Mouse (Mus musculus): Measurements from ENCODE around the gene Slc39a2. TPM values are rescaled to one million over a fixed set of nuclear protein-coding genes. Genes with fewer than 3 reads are reported as not detected.

Slc39a2 gene
- polyA plus RNA-seq, 1 experiment from 2014 or later, result 0.48 TPM

- no peaks in the 10 kb centered on the region for H3K4me1 ChIP-seq
- H3K4me3 ChIP-seq (replicated peaks), result no peak overlapping the region
- H3K9ac ChIP-seq, result no peak overlapping the region
- no peaks in the 10 kb centered on the region for H3K36me3 ChIP-seq
- no peak overlapping the region for H3K4me2 ChIP-seq
- no peak for ATAC-seq (replicated peaks; ENCODE audit: low FRiP score)
- no peak overlapping the region for H3K27ac ChIP-seq
- WGBS, result 69% methylated on average over 7 of the region's 7 CpGs
- H3K27me3 ChIP-seq, result no peaks in the 10 kb centered on the region
- no peaks in the 10 kb centered on the region for H3K9me3 ChIP-seq (replicated peaks)
These were observed 12.0 kb downstream of the Slc39a2 start for GRCm38 (mm10) chr14:51904706-51905105.

GRCm38 (mm10) chr14:51906102-51906501, 13.4 kb downstream of the Slc39a2 start:
- no peak for ATAC-seq (replicated peaks; ENCODE audit: low FRiP score)
- H3K27me3 ChIP-seq, result no peaks in the 10 kb centered on the region
- no peaks in the 10 kb centered on the region for H3K4me1 ChIP-seq
- no peaks in the 10 kb centered on the region for H3K36me3 ChIP-seq
- 91% methylated on average over 11 of the region's 11 CpGs for WGBS
- no peak overlapping the region for H3K9ac ChIP-seq
- H3K4me3 ChIP-seq (replicated peaks), result no peak overlapping the region
- H3K27ac ChIP-seq, result no peak overlapping the region
- H3K9me3 ChIP-seq (replicated peaks), result no peaks in the 10 kb centered on the region
- no peak overlapping the region for H3K4me2 ChIP-seq

GRCm38 (mm10) chr14:51911301-51911700, 18.6 kb downstream of the Slc39a2 start:
- H3K27me3 ChIP-seq, result 0 out of 2 replicates have a peak, but pooled peaks cover 3% of the 10 kb centered on the region
- peaks cover 28% of the 10 kb centered on the region for H3K4me1 ChIP-seq
- no peak overlapping the region for H3K27ac ChIP-seq
- no peak for ATAC-seq (replicated peaks; ENCODE audit: low FRiP score)
- H3K9me3 ChIP-seq (replicated peaks), result no peaks in the 10 kb centered on the region
- H3K4me3 ChIP-seq (replicated peaks), result no peak overlapping the region
- no peaks in the 10 kb centered on the region for H3K36me3 ChIP-seq
- no peak overlapping the region for H3K9ac ChIP-seq
- no peak overlapping the region for H3K4me2 ChIP-seq
- WGBS, result 82% methylated on average over 10 of the region's 10 CpGs

GRCm38 (mm10) chr14:51912391-51913061, 19.8 kb downstream of the Slc39a2 start:
- H3K27me3 ChIP-seq, result 0 out of 2 replicates have a peak, but pooled peaks cover 3% of the 10 kb centered on the region
- peaks cover 28% of the 10 kb centered on the region for H3K4me1 ChIP-seq
- peak overlapping the region; percentile 35; the same call in 1 of the 2 replicates for H3K9ac ChIP-seq
- ATAC-seq (replicated peaks; ENCODE audit: low FRiP score), result peak; percentile 33
- no peaks in the 10 kb centered on the region for H3K9me3 ChIP-seq (replicated peaks)
- H3K4me3 ChIP-seq (replicated peaks), result peak overlapping the region; percentile 49
- peak overlapping the region; percentile 15; the same call in 1 of the 2 replicates for H3K27ac ChIP-seq
- H3K4me2 ChIP-seq, result peak overlapping the region; percentile 87
- WGBS, result 14% methylated on average over 14 of the region's 14 CpGs
- H3K36me3 ChIP-seq, result no peaks in the 10 kb centered on the region

- H3K36me3 ChIP-seq, result no peaks in the 10 kb centered on the region
- H3K4me1 ChIP-seq, result peaks cover 28% of the 10 kb centered on the region
- peak overlapping the region; percentile 87 for H3K4me2 ChIP-seq
- peak overlapping the region; percentile 49 for H3K4me3 ChIP-seq (replicated peaks)
- WGBS, result under 1% methylated on average over 58 of the region's 58 CpGs
- H3K9ac ChIP-seq, result peak overlapping the region; percentile 35
- ATAC-seq (replicated peaks; ENCODE audit: low FRiP score), result peak; percentile 86
- H3K9me3 ChIP-seq (replicated peaks), result no peaks in the 10 kb centered on the region
- H3K27ac ChIP-seq, result peak overlapping the region; percentile 69
- H3K27me3 ChIP-seq, result 0 out of 2 replicates have a peak, but pooled peaks cover 3% of the 10 kb centered on the region
These were observed 20.6 kb downstream of the Slc39a2 start for GRCm38 (mm10) chr14:51913062-51913959.

GRCm38 (mm10) chr14:51913960-51914762, 21.5 kb downstream of the Slc39a2 start, which contains the start of gene Ndrg2:
Ndrg2 (minus strand) TSS chr14:51914158.
- H3K9me3 ChIP-seq (replicated peaks), result no peaks in the 10 kb centered on the region
- peak within 1 kb of the TSS; percentile 87 for H3K4me2 ChIP-seq
- no peaks in the 10 kb centered on the region for H3K36me3 ChIP-seq
- ATAC-seq (replicated peaks; ENCODE audit: low FRiP score), result peak; percentile 70
- peak within 1 kb of the TSS; percentile 35 for H3K9ac ChIP-seq
- H3K4me1 ChIP-seq, result peaks cover 28% of the 10 kb centered on the region
- H3K4me3 ChIP-seq (replicated peaks), result peak within 1 kb of the TSS; percentile 49
- H3K27ac ChIP-seq, result peak within 1 kb of the TSS; percentile 69
- 2% methylated on average over 21 of the region's 23 CpGs for WGBS
- H3K27me3 ChIP-seq, result 0 out of 2 replicates have a peak, but pooled peaks cover 3% of the 10 kb centered on the region

GRCm38 (mm10) chr14:51915030-51915429, 22.3 kb downstream of the Slc39a2 start:
- Histone ChIP-seq H3K36me3 (no peaks in the 10 kb centered on the region), H3K4me2 (0 out of 2 replicates have a peak overlapping the region, but pooled peaks have one; percentile 87), H3K27me3 (0 out of 2 replicates have a peak, but pooled peaks cover 3% of the 10 kb centered on the region), H3K4me3 (replicated peaks) (no peak overlapping the region), H3K4me1 (peaks cover 28% of the 10 kb centered on the region), H3K9ac (no peak overlapping the region), H3K9me3 (replicated peaks) (no peaks in the 10 kb centered on the region), H3K27ac (peak overlapping the region; percentile 13; the same call in 1 of the 2 replicates)
- 16% methylated on average over 3 of the region's 3 CpGs for WGBS
- no peak for ATAC-seq (replicated peaks; ENCODE audit: low FRiP score)

- H3K27ac ChIP-seq, result no peak overlapping the region
- 90% methylated on average over 4 of the region's 4 CpGs for WGBS
- no peak overlapping the region for H3K4me2 ChIP-seq
- no peak for ATAC-seq (replicated peaks; ENCODE audit: low FRiP score)
- 0 out of 2 replicates have a peak, but pooled peaks cover 3% of the 10 kb centered on the region for H3K27me3 ChIP-seq
- no peaks in the 10 kb centered on the region for H3K36me3 ChIP-seq
- no peaks in the 10 kb centered on the region for H3K9me3 ChIP-seq (replicated peaks)
- no peak overlapping the region for H3K9ac ChIP-seq
- H3K4me1 ChIP-seq, result peaks cover 28% of the 10 kb centered on the region
- H3K4me3 ChIP-seq (replicated peaks), result no peak overlapping the region
These were observed 23.9 kb downstream of the Slc39a2 start for GRCm38 (mm10) chr14:51916539-51916938.

- ATAC-seq (replicated peaks; ENCODE audit: low FRiP score), result no peak
- peaks cover 26% of the 10 kb centered on the region for H3K4me1 ChIP-seq
- H3K27ac ChIP-seq, result no peak within 1 kb of the TSS
- H3K4me2 ChIP-seq, result no peak within 1 kb of the TSS
- no peaks in the 10 kb centered on the region for H3K9me3 ChIP-seq (replicated peaks)
- H3K9ac ChIP-seq, result no peak within 1 kb of the TSS
- H3K27me3 ChIP-seq, result 0 out of 2 replicates have a peak, but pooled peaks cover 3% of the 10 kb centered on the region
- H3K36me3 ChIP-seq, result no peaks in the 10 kb centered on the region
- no peak within 1 kb of the TSS for H3K4me3 ChIP-seq (replicated peaks)
- WGBS, result 90% methylated on average over 4 of the region's 4 CpGs
These were observed 25.4 kb downstream of the Slc39a2 start, which contains the start of gene Tppp2 for GRCm38 (mm10) chr14:51918125-51918524. Tppp2 (plus strand) TSS chr14:51918425.

GRCm38 (mm10) chr14:51918966-51919365, 26.3 kb downstream of the Slc39a2 start:
- WGBS, result 84% methylated on average over 4 of the region's 4 CpGs
- no peak for ATAC-seq (replicated peaks; ENCODE audit: low FRiP score)
- no peak overlapping the region for H3K4me3 ChIP-seq (replicated peaks)
- H3K9ac ChIP-seq, result no peak overlapping the region
- H3K27me3 ChIP-seq, result 0 out of 2 replicates have a peak, but pooled peaks cover 3% of the 10 kb centered on the region
- H3K36me3 ChIP-seq, result no peaks in the 10 kb centered on the region
- H3K4me2 ChIP-seq, result no peak overlapping the region
- no peaks in the 10 kb centered on the region for H3K9me3 ChIP-seq (replicated peaks)
- no peak overlapping the region for H3K27ac ChIP-seq
- peaks cover 18% of the 10 kb centered on the region for H3K4me1 ChIP-seq

Measured in kidney, embryonic 15.5 days (tissue).